Mouse (Mus musculus) small intestine, adult 2 months (tissue): ENCODE measurements at regions not wholly inside any gene's neighbourhood (a gene's known extent, or its start where the extent isn't known, plus 50 kb on each side); places are given as distances from the start of the nearest gene placed in this dataset.

Source experiments
- CTCF ChIP-seq: fragments of 200-500 bp; IDR thresholded peaks from 2 replicates; pipeline ENCODE4 v1.5.1; 2012; ENCODE audit warnings: low read depth, mild to moderate bottlenecking, control low read depth, inconsistent platforms, low read length, moderate library complexity, mixed read lengths; ENCODE audit not compliant: insufficient replicate concordance, insufficient read length; ENCODE audit errors: extremely low read depth
- POLR2A ChIP-seq: fragments of 200-500 bp; IDR thresholded peaks from 2 replicates; pipeline ENCODE4 v1.6.1; 2012; ENCODE audit warnings: low read depth, mild to moderate bottlenecking, control low read depth, inconsistent platforms, low read length, moderate library complexity

- TF ChIP-seq CTCF (no peak), POLR2A (no peak)
Observed at GRCm38 (mm10) chr8:53956148-53956547, 121.3 kb upstream of the Vegfc start.
